Mouse (Mus musculus) MEL (cell line): ENCODE data around the gene Cd274.

Source experiments
- POLR2A ChIP-seq, 2 experiments: IDR thresholded peaks; 2 replicates each; pipeline ENCODE4 v1.6.1; 2011 to 2012; ENCODE audit warnings: low read length in 2 of 2, mild to moderate bottlenecking in 2 of 2, control low read depth in 1 of 2, improper control_type of control experiment in 1 of 2, low read depth in 1 of 2, moderate library complexity in 1 of 2; ENCODE audit not compliant: control insufficient read depth in 1 of 2, insufficient read depth in 1 of 2, poor library complexity in 1 of 2
- USF2 ChIP-seq, 2 experiments: IDR thresholded peaks; 2 replicates each; pipeline ENCODE4 v1.6.1; 2011 to 2012; ENCODE audit warnings: improper control_type of control experiment in 2 of 2, low read length in 2 of 2, borderline replicate concordance in 1 of 2, inconsistent platforms in 1 of 2, low read depth in 1 of 2, mild to moderate bottlenecking in 1 of 2; ENCODE audit not compliant: insufficient read depth in 1 of 2

GRCm38 (mm10) chr19:29430516-29430915, 63.3 kb downstream of the Cd274 start:
- TF ChIP-seq USF2 (IDR thresholded peaks at IDR 0.05; ENCODE audit: borderline replicate concordance in 1 of 2, insufficient read depth in 1 of 2, low read depth in 1 of 2, low read length in 2 of 2) (no peak), POLR2A (IDR thresholded peaks at IDR 0.05; ENCODE audit: control insufficient read depth in 1 of 2, insufficient read depth in 1 of 2, low read depth in 1 of 2, low read length in 2 of 2, poor library complexity in 1 of 2) (no peak; a peak in 1 of 4 replicates)
